Mouse (Mus musculus): ENCODE results near the gene Pde11a. TPM values are rescaled to one million over a fixed set of nuclear protein-coding genes. Genes with fewer than 3 reads are reported as not detected.

The Pde11a gene
- total RNA-seq, 2 experiments from 2014 or later, result 0.15 TPM; not detected in 1

DNA sequence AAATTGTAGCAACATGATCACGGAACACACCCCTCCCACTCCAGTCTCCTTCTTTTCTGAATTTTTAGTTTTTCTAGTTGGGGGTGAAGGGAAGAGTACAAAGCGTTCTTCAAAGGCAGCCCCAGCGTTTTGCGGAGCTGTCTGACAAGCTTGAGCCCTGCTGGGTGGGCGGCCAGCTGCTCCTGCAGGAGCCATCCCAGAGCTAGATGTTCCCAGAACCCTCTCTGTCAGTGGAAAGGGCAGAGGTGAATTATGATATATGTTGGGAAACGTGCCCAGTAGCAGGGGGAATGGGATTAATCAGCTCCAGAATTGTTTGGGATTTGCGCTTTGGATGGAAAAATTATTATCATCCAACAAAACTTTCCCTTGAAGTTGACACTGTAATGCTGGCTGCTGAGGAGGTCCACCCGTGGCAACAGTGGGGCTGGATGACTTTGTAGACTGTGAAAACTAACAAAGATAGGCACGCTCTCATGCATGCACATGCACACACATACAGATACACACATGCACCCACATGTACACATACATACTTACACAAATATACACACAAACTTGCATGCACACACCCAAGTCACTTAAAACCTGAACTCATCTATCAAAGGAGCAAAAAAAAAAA is 238.7 kb downstream of the Pde11a start:
- intact Hi-C loops (cut with DNase I), result no loop called here

GRCm38 (mm10) chr2:76098381-76098780 is 240.2 kb downstream of the Pde11a start:
- intact Hi-C loops (cut with DNase I), result no loop called here
- DNase-seq, result no peak

More for the DNA sequence above, 238.7 kb downstream of the Pde11a start:
- no peak for DNase-seq

DNA sequence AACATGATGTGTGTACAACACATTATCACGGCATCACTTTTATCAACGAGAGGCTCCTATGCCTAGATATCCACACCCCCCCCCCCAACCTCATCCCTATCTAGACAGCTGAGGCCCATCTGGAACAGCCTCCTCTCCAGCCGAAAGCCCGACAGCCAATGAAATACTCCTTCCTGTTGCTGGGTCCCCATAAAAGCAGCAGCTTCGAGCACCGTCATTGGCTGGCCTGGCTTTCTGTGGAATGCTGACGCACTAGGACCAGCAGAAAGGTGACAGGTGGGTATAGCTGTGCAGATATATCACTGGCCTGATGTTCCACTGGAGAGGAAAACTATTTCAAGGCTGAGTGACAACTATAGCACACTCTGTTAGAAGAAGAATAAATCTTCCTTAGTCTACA is 240.7 kb downstream of the Pde11a start:
- DNase-seq, result no peak
- intact Hi-C loops (cut with DNase I), result no loop called here

DNA sequence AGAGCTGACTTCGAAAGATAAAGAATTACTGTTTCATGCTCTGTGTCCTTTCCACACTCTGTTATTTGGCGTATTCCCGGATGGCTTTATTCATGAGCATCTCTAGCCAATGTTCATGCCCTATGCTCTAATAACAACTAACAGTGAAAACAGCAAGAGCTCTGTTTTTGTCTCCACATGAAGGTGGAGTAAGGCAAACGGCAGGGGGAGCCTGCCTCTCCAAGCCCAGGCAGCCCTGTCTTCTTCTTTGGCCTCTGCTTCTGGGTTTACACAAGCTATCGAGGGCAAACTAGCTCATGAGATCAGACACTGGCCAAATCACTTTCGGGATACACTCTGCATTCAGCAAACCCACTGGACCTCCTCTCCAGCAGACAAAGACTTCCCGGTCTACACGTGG is 241.3 kb downstream of the Pde11a start:
- intact Hi-C loops (cut with DNase I), result no loop called here
- no peak for DNase-seq

- no peak for DNase-seq
- intact Hi-C loops (cut with DNase I), result no loop called here
Observed at GRCm38 (mm10) chr2:76095861-76096260, 242.7 kb downstream of the Pde11a start.

DNA sequence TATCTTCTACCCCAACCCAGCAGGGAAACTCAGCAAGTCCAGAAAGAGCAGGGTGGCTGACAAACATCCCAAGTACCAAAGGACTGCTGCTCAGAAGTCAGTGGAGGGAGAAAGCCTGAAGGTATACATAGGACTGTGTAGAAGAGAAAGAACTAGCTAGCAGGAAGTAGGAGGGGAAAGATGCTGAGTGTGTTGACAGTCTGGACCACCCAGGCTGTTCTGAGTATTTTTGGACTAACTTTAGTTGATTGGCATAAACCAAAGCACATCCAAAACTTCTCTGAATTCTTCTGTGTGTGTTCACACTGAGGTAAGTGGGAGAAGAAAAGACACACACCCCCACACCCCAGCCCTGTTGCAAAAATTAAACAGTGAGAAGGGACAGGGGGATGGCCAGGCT is 248.1 kb downstream of the Pde11a start:
- DNase-seq, result no peak
- intact Hi-C loops (cut with DNase I), result no loop called here

DNA sequence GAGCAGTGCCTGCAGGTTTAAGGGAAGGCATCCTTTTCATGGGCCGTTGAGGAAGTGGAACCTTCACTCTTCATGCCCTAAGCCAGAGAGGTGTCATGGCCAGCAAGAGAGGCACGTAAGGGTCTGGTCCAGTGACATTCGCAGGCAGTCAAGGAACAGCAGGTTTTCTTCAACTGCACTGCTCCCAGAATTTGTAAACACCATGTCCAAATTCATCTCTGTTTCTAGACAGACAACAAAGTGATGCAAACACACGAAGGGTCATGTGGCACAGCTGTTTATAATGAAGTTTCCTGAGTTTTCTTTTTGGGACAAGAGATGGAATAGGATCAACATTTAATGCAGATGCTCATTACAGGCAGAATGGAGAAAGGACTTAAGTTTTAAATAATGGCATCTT is 249.7 kb downstream of the Pde11a start:
- intact Hi-C loops (cut with DNase I), result no loop called here
- no peak for DNase-seq

- intact Hi-C loops (cut with DNase I), result no loop called here
- DNase-seq, result no peak
Observed at GRCm38 (mm10) chr2:76088413-76088812, 250.2 kb downstream of the Pde11a start.

DNA sequence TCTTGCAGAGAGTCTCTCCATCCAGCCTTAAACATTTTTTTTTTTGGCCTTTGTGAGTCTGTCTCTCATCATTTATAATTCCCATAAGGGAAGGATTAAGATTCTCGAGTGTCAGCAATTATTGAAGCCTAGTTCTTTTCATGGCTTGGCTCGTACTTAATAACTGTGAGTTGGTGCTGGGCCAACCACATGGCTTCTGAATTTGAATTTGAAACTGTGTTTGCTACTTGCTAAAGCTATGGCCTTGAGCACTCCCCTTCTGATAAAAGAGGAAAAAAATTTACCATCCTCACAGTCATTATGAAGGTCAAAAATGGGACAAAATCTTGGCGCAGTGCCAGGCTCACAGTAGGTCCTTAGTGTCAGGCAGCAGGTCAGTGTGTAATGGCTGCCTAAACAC is 251.4 kb downstream of the Pde11a start:
- no peak for DNase-seq
- intact Hi-C loops (cut with DNase I), result no loop called here

GRCm38 (mm10) chr2:76084982-76085381 is 253.6 kb downstream of the Pde11a start:
- DNase-seq, result no peak
- intact Hi-C loops (cut with DNase I), result no loop called here

DNA sequence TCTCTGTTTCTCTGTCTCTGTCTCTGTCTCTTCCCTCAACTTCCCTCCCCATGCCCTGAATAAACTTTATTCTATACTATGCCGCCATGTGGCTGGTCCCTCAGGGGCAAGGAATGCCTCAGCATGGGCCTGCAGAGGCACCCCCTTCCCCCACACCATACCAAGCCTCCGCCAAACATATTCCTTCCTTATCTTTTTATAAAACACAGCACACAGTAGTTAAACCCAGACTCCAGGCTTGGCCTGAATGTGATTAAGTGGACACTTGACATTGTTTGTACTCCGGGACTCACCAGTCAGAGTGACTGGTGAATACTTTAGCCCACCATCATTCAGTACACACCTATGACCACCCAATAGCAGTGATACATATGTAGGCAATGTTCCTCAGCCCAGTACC is 254.7 kb downstream of the Pde11a start:
- DNase-seq, result no peak
- intact Hi-C loops (cut with DNase I), result no loop called here

DNA sequence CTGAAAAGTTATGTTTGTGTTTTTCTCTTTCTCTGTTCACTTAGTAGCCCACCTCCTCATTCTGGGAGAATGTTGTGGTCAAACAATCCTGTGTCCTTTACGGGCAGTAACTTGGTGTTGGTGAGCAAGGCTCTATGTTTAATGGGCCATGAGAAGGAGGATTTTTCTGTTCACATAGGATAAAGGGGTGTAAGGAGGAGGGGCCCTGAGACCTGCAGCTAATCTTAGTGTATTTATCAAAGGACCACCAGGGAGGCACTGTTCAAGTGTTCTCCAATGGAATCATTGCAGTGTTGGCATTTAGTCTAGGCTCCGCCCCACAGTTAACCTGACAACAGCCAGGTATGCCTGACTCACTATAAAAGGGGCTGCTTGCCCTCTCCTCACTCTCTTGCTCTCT is 255.2 kb downstream of the Pde11a start:
- intact Hi-C loops (cut with DNase I), result no loop called here
- no peak for DNase-seq

DNA sequence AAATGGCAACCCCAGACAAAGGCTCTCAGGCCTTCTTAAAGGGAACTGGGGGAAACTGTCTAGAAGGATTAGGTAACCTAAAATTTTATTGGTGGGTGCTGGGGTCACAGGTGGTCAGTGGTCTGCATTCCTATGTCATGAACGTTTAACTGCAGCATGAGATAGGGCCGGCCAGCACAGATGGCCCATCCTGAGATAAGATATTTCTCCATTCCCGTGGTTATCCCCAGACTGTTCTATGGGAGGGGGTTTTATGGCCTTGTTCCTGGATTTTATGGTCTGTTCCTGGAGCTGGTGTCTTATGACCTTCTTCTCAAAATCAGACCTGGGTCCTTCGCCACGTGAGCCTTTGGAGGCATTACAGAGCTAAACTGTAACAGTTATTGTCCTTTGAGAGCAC is 256.6 kb downstream of the Pde11a start:
- DNase-seq, result no peak
- intact Hi-C loops (cut with DNase I), result no loop called here

- no peak for DNase-seq
- intact Hi-C loops (cut with DNase I), result no loop called here
Observed at GRCm38 (mm10) chr2:76080549-76080948, 258.0 kb downstream of the Pde11a start.

GRCm38 (mm10) chr2:76076838-76077237 is 261.7 kb downstream of the Pde11a start:
- intact Hi-C loops (cut with DNase I), result no loop called here

DNA sequence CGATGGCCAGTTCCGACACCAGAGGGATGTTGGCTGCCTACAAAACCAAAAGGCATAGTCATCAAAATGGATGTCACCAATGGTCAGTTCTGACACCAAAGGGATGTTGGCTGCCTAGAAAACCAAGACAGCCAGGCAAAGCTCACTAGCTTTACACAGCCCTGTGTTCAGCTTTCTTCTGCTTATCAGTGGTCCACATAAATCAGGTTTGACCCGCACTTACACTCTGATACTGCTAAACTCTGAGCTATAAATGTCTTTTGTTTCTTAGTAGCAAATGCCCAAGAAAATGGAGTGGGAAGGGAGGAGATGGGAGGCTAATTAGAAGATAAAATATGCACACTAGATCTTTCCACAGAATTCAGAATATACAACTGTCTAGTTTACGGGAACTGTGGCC is 262.5 kb downstream of the Pde11a start:
- intact Hi-C loops (cut with DNase I), result no loop called here
- no peak for DNase-seq

More at GRCm38 (mm10) chr2:76076838-76077237, 261.7 kb downstream of the Pde11a start:
- DNase-seq, result no peak

- intact Hi-C loops (cut with DNase I), result no loop called here
- no peak for DNase-seq
Observed at GRCm38 (mm10) chr2:76073079-76073478, 265.5 kb downstream of the Pde11a start.

GRCm38 (mm10) chr2:76070432-76071306 is 267.9 kb downstream of the Pde11a start:
- intact Hi-C loops (cut with DNase I), result loop anchor here (2.0 kb wide), 2 partner anchors 86 to 186 kb away; no protein-coding TSS in a partner anchor
- DNase-seq, result peak; percentile 25 to 43

DNA sequence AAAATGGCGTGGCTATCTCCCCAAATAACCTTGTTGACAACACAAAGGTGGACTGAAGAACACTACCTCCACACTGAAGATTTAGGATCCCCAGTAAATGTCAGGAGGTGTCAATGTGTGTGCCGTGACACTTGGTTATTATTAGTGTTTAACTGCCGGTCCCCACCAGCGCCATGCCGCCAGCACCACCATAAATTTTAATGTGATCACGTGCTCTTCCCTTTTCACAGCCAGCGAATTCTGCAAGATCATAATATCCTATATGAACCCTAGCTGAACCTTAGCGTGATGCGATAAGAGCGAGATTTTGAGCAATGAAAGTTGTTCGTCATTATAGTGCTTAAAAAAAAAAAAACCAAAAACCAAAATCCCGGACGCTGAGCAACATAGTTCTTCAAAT is 269.3 kb downstream of the Pde11a start:
- intact Hi-C loops (cut with DNase I), result loop anchor here (10.0 kb wide), 1 partner anchor 274 kb away; no protein-coding TSS in a partner anchor
- no peak for DNase-seq

DNA sequence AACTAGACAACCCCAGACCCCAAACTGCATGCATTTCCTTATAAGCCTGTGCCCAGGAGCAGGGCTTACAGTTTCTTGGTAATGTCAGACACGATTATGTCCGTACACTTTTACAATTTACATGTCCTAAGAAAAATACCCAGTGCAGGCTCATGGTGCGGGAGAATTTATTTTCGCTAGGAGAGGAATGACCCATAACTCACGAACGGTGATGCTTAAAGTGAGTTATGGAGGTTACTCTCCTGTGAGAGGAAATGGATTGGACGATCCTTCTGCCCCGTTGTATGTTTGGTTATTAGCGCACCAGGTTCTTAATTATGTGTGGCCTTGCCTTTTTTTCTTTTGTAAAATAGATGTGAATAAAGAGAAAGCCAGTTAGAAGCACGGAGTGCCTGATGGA is 270.4 kb downstream of the Pde11a start:
- intact Hi-C loops (cut with DNase I), result loop anchor here (10.0 kb wide), 1 partner anchor 273 kb away; no protein-coding TSS in a partner anchor
- no peak for DNase-seq

- intact Hi-C loops (cut with DNase I), result loop anchor here (10.0 kb wide), 1 partner anchor 272 kb away; no protein-coding TSS in a partner anchor
- DNase-seq, result no peak
Observed at GRCm38 (mm10) chr2:76067144-76067543, 271.4 kb downstream of the Pde11a start.

GRCm38 (mm10) chr2:76065292-76065691 is 273.3 kb downstream of the Pde11a start:
- intact Hi-C loops (cut with DNase I), result loop anchor here (10.0 kb wide), 1 partner anchor 270 kb away; no protein-coding TSS in a partner anchor
- no peak for DNase-seq

Measured in gastrocnemius, postnatal 36 days (tissue).